Mouse (Mus musculus) limb, embryonic 15.5 days (tissue): ENCODE data around the gene Zfp672. TPM values are rescaled to one million over a fixed set of nuclear protein-coding genes. Genes with fewer than 3 reads are reported as not detected.
"Not testable (repeated sequence)": the region's sequence is repeated elsewhere in the genome, so short reads cannot be mapped to it uniquely, and the experiment has no call there.

Source experiments
- ATAC-seq: fragments of 200-750 bp; cut with Nextera tagmentation; 2 replicates; pipeline ENCODE4 v1.8.0; 2017; ENCODE audit warnings: low read depth, moderate TSS enrichment; ENCODE audit not compliant: insufficient number of reproducible peaks, low FRiP score, low TSS enrichment
- H3K27ac ChIP-seq: fragments of 300-500 bp; sonication (generic); 2 replicates; pipeline ENCODE4 v1.5.1; 2015; ENCODE audit warnings: moderate library complexity, mild to moderate bottlenecking, inconsistent platforms
- H3K27me3 ChIP-seq: fragments of 300-500 bp; sonication (generic); 2 replicates; pipeline ENCODE4 v1.6.1; 2015; ENCODE audit warnings: inconsistent platforms
- H3K36me3 ChIP-seq: fragments of 300-500 bp; sonication (generic); 2 replicates; pipeline ENCODE4 v1.6.1; 2015; ENCODE audit warnings: inconsistent platforms
- H3K4me1 ChIP-seq: fragments of 300-500 bp; sonication (generic); 2 replicates; pipeline ENCODE4 v1.6.1; 2015; ENCODE audit warnings: inconsistent platforms
- H3K4me2 ChIP-seq: fragments of 300-500 bp; sonication (generic); 2 replicates; pipeline ENCODE4 v1.6.1; 2015; ENCODE audit warnings: mild to moderate bottlenecking, inconsistent platforms
- H3K4me3 ChIP-seq: fragments of 300-500 bp; sonication (generic); 2 replicates; pipeline ENCODE4 v1.5.1; 2015; ENCODE audit warnings: mild to moderate bottlenecking, inconsistent platforms
- H3K9ac ChIP-seq: fragments of 300-500 bp; sonication (generic); 2 replicates; pipeline ENCODE4 v1.6.1; 2015; ENCODE audit warnings: inconsistent platforms
- H3K9me3 ChIP-seq: fragments of 300-500 bp; sonication (generic); 2 replicates; pipeline ENCODE4 v1.6.1; 2016; ENCODE audit warnings: inconsistent platforms
- WGBS: fragments of 180-500 bp; shearing (Covaris S2); methylation state at CpG from one replicate; pipeline ENCODE4 v1.1.7; 2015; 5-methylcytosine and 5-hydroxymethylcytosine counted together
- polyA plus RNA-seq: library from polyadenylated mRNA; unstranded; fragments of >200 nt; fragmentation: Nextera tagmentation; extraction: Ambion mirVana; gene quantifications from 2 replicates; pipeline ENCODE4 v1.2.1, GENCODE M21; 2015

The Zfp672 gene
- polyA plus RNA-seq = 42.3 and 43.2 TPM in 2 replicates

- peaks cover 34% of the 10 kb centered on the region for H3K36me3 ChIP-seq
- under 1% methylated on average over 52 of the region's 52 CpGs for WGBS
Measured at GRCm38 (mm10) chr11:58330276-58331148, at the start of gene Zfp672, which contains the start of gene Sh3bp5l. TSS of gene Zfp672 (minus strand) at chr11:58330339. TSS of gene Sh3bp5l (plus strand) at chr11:58330724.

GRCm38 (mm10) chr11:58379516-58379915, 49.4 kb upstream of the Zfp672 start:
- Histone ChIP-seq H3K27ac (no peak overlapping the region), H3K9ac (no peak overlapping the region), H3K4me2 (no peak overlapping the region), H3K4me1 (no peaks in the 10 kb centered on the region), H3K9me3 (no peaks in the 10 kb centered on the region), H3K4me3 (no peak overlapping the region), H3K27me3 (no peaks in the 10 kb centered on the region), H3K36me3 (no peaks in the 10 kb centered on the region)
- WGBS = 82% methylated on average over 1 of the region's 1 CpGs
- ATAC-seq = no peak

More at GRCm38 (mm10) chr11:58330276-58331148, at the start of gene Zfp672, which contains the start of gene Sh3bp5l:
- H3K9ac ChIP-seq = peak within 1 kb of the TSS; percentile 85
- H3K9me3 ChIP-seq = no peaks in the 10 kb centered on the region
- peak; percentile 91 for ATAC-seq
- H3K4me2 ChIP-seq = peak within 1 kb of the TSS; percentile 87
- H3K4me3 ChIP-seq = peak within 1 kb of the TSS; percentile 84
- no peaks in the 10 kb centered on the region for H3K27me3 ChIP-seq
- peaks cover 25% of the 10 kb centered on the region for H3K4me1 ChIP-seq
- peak within 1 kb of the TSS; percentile 88 for H3K27ac ChIP-seq

GRCm38 (mm10) chr11:58378763-58379278, 48.7 kb upstream of the Zfp672 start, which contains the start of gene Lypd8:
TSS of gene Lypd8 (plus strand) at chr11:58379043.
- no peak for ATAC-seq
- 92% methylated on average over 3 of the region's 3 CpGs for WGBS

GRCm38 (mm10) chr11:58377686-58378085, 47.5 kb upstream of the Zfp672 start:
- Histone ChIP-seq H3K9me3 (no peaks in the 10 kb centered on the region), H3K4me1 (no peaks in the 10 kb centered on the region), H3K4me2 (no peak overlapping the region), H3K27ac (no peak overlapping the region), H3K9ac (no peak overlapping the region), H3K27me3 (no peaks in the 10 kb centered on the region), H3K4me3 (no peak overlapping the region), H3K36me3 (no peaks in the 10 kb centered on the region)
- WGBS = 66% methylated on average over 1 of the region's 1 CpGs
- no peak for ATAC-seq

More at GRCm38 (mm10) chr11:58378763-58379278, 48.7 kb upstream of the Zfp672 start, which contains the start of gene Lypd8:
- Histone ChIP-seq H3K36me3 (no peaks in the 10 kb centered on the region), H3K4me2 (no peak within 1 kb of the TSS), H3K9me3 (no peaks in the 10 kb centered on the region), H3K27me3 (no peaks in the 10 kb centered on the region), H3K27ac (no peak within 1 kb of the TSS), H3K4me1 (no peaks in the 10 kb centered on the region), H3K9ac (no peak within 1 kb of the TSS), H3K4me3 (no peak within 1 kb of the TSS)

- Histone ChIP-seq H3K27ac (no peak overlapping the region), H3K4me1 (no peaks in the 10 kb centered on the region), H3K27me3 (no peaks in the 10 kb centered on the region), H3K4me2 (no peak overlapping the region), H3K4me3 (no peak overlapping the region), H3K36me3 (no peaks in the 10 kb centered on the region), H3K9me3 (no peaks in the 10 kb centered on the region), H3K9ac (no peak overlapping the region)
- no peak for ATAC-seq
- WGBS = 68% methylated on average over 2 of the region's 2 CpGs
Measured at GRCm38 (mm10) chr11:58377273-58377672, 47.1 kb upstream of the Zfp672 start.

- H3K9me3 ChIP-seq, H3K4me3 ChIP-seq, H3K4me1 ChIP-seq, H3K27me3 ChIP-seq, H3K27ac ChIP-seq, ATAC-seq, H3K36me3 ChIP-seq, H3K9ac ChIP-seq, H3K4me2 ChIP-seq: not testable (repeated sequence)
- no CpG with 5 or more reads among the region's 6 CpGs for WGBS
Measured at GRCm38 (mm10) chr11:58366191-58366590, 36.1 kb upstream of the Zfp672 start.

- Histone ChIP-seq H3K9me3 (no peaks in the 10 kb centered on the region), H3K9ac (no peak overlapping the region), H3K36me3 (no peaks in the 10 kb centered on the region), H3K4me2 (no peak overlapping the region), H3K27me3 (no peaks in the 10 kb centered on the region), H3K27ac (no peak overlapping the region), H3K4me3 (no peak overlapping the region), H3K4me1 (no peaks in the 10 kb centered on the region)
- no peak for ATAC-seq
- WGBS = 69% methylated on average over 3 of the region's 3 CpGs
Measured at GRCm38 (mm10) chr11:58364454-58364853, 34.3 kb upstream of the Zfp672 start.

GRCm38 (mm10) chr11:58362562-58362961, 32.4 kb upstream of the Zfp672 start:
- H3K4me2 ChIP-seq, H3K36me3 ChIP-seq, H3K9ac ChIP-seq, H3K4me3 ChIP-seq, H3K4me1 ChIP-seq, ATAC-seq, H3K27me3 ChIP-seq, H3K27ac ChIP-seq, H3K9me3 ChIP-seq: not testable (repeated sequence)
- WGBS = no CpG with 5 or more reads among the region's 6 CpGs

GRCm38 (mm10) chr11:58357844-58358534, 27.9 kb upstream of the Zfp672 start:
- Histone ChIP-seq H3K27me3 (no peaks in the 10 kb centered on the region), H3K9me3 (no peaks in the 10 kb centered on the region), H3K27ac (no peak overlapping the region), H3K4me1 (no peaks in the 10 kb centered on the region), H3K4me3 (no peak overlapping the region), H3K36me3 (no peaks in the 10 kb centered on the region), H3K4me2 (no peak overlapping the region), H3K9ac (no peak overlapping the region)
- ATAC-seq = no peak
- 76% methylated on average over 6 of the region's 6 CpGs for WGBS

- 81% methylated on average over 3 of the region's 3 CpGs for WGBS
- Histone ChIP-seq H3K9me3 (no peaks in the 10 kb centered on the region), H3K4me3 (no peak overlapping the region), H3K4me2 (no peak overlapping the region), H3K9ac (no peak overlapping the region), H3K4me1 (no peaks in the 10 kb centered on the region), H3K27me3 (no peaks in the 10 kb centered on the region), H3K36me3 (no peaks in the 10 kb centered on the region), H3K27ac (no peak overlapping the region)
- no peak for ATAC-seq
Measured at GRCm38 (mm10) chr11:58357042-58357441, 26.9 kb upstream of the Zfp672 start.

GRCm38 (mm10) chr11:58354927-58355326, 24.8 kb upstream of the Zfp672 start:
- 74% methylated on average over 3 of the region's 3 CpGs for WGBS
- no peak overlapping the region for H3K9ac ChIP-seq
- no peaks in the 10 kb centered on the region for H3K4me1 ChIP-seq
- no peak overlapping the region for H3K4me3 ChIP-seq
- H3K27ac ChIP-seq = no peak overlapping the region
- no peaks in the 10 kb centered on the region for H3K36me3 ChIP-seq
- H3K27me3 ChIP-seq = no peaks in the 10 kb centered on the region
- no peak overlapping the region for H3K4me2 ChIP-seq
- no peak for ATAC-seq
- H3K9me3 ChIP-seq = no peaks in the 10 kb centered on the region

GRCm38 (mm10) chr11:58354476-58354875, 24.3 kb upstream of the Zfp672 start:
- H3K4me1 ChIP-seq = no peaks in the 10 kb centered on the region
- no peaks in the 10 kb centered on the region for H3K27me3 ChIP-seq
- no peaks in the 10 kb centered on the region for H3K36me3 ChIP-seq
- ATAC-seq = no peak
- H3K27ac ChIP-seq = no peak overlapping the region
- no peak overlapping the region for H3K9ac ChIP-seq
- 66% methylated on average over 10 of the region's 10 CpGs for WGBS
- no peaks in the 10 kb centered on the region for H3K9me3 ChIP-seq
- H3K4me2 ChIP-seq = no peak overlapping the region
- H3K4me3 ChIP-seq = no peak overlapping the region
